Mouse (Mus musculus) spleen, adult 12 weeks (tissue): Measurements from ENCODE around the gene Prune1.

Experiments used
- DNase-seq: peaks from one replicate; pipeline ENCODE4 v3.0.0; 2022; ENCODE audit warnings: low spot score

Gene Prune1

GRCm38 (mm10) chr3:95306244-95306643 is 24.4 kb upstream of the Prune1 start:
- no peak for DNase-seq

GRCm38 (mm10) chr3:95301204-95301796 is 19.4 kb upstream of the Prune1 start:
- DNase-seq: no peak

- no peak for DNase-seq
Measured at GRCm38 (mm10) chr3:95298018-95298417, 16.1 kb upstream of the Prune1 start.

GRCm38 (mm10) chr3:95296103-95296469 is 14.2 kb upstream of the Prune1 start:
- DNase-seq: no peak

- no peak for DNase-seq
Measured at GRCm38 (mm10) chr3:95295321-95296102, 13.6 kb upstream of the Prune1 start.

GRCm38 (mm10) chr3:95294718-95295117 is 12.8 kb upstream of the Prune1 start:
- DNase-seq: no peak

GRCm38 (mm10) chr3:95294316-95294715 is 12.4 kb upstream of the Prune1 start:
- no peak for DNase-seq

- no peak for DNase-seq
Measured at GRCm38 (mm10) chr3:95293537-95293936, 11.7 kb upstream of the Prune1 start.

- DNase-seq: no peak
Measured at GRCm38 (mm10) chr3:95292899-95293298, 11.0 kb upstream of the Prune1 start.

- no peak for DNase-seq
Measured at GRCm38 (mm10) chr3:95291041-95291440, 9.2 kb upstream of the Prune1 start.

GRCm38 (mm10) chr3:95290156-95290555 is 8.3 kb upstream of the Prune1 start:
- DNase-seq: no peak

GRCm38 (mm10) chr3:95289419-95289818 is 7.5 kb upstream of the Prune1 start:
- no peak for DNase-seq

GRCm38 (mm10) chr3:95287541-95287940 is 5.7 kb upstream of the Prune1 start:
- DNase-seq: no peak

GRCm38 (mm10) chr3:95286510-95286909 is 4.6 kb upstream of the Prune1 start:
- DNase-seq: no peak

- DNase-seq: no peak
Measured at GRCm38 (mm10) chr3:95286011-95286410, 4.1 kb upstream of the Prune1 start.

- DNase-seq: no peak
Measured at GRCm38 (mm10) chr3:95285390-95285789, 3.5 kb upstream of the Prune1 start.

GRCm38 (mm10) chr3:95284501-95285281 is 2.8 kb upstream of the Prune1 start:
- no peak for DNase-seq

GRCm38 (mm10) chr3:95284062-95284461 is 2.2 kb upstream of the Prune1 start:
- no peak for DNase-seq

GRCm38 (mm10) chr3:95283589-95283941 is 1.7 kb upstream of the Prune1 start:
- DNase-seq: no peak

GRCm38 (mm10) chr3:95282865-95283588 is 1.2 kb upstream of the Prune1 start:
- peak; percentile 75 for DNase-seq

- peak; percentile 49 for DNase-seq
Measured at GRCm38 (mm10) chr3:95282381-95282864, 547 bp upstream of the Prune1 start.

- no peak for DNase-seq
Measured at GRCm38 (mm10) chr3:95280747-95281146, 1.1 kb downstream of the Prune1 start.
